Mouse (Mus musculus) liver, embryonic 11.5 days (tissue): Measurements from ENCODE around the gene Nfkbiz. TPM values are rescaled to one million over a fixed set of nuclear protein-coding genes. Genes with fewer than 3 reads are reported as not detected.
"Not testable (repeated sequence)": the region's sequence is repeated elsewhere in the genome, so short reads cannot be mapped to it uniquely, and the experiment has no call there.

Experiments used
- ATAC-seq: fragments of 200-750 bp; cut with Nextera tagmentation; replicated peaks from 2 replicates; pipeline ENCODE4 v1.8.0; 2017; ENCODE audit warnings: moderate number of reproducible peaks, mild to moderate bottlenecking, moderate TSS enrichment, moderate library complexity; ENCODE audit not compliant: low FRiP score
- DNase-seq: peaks from one replicate; pipeline ENCODE4 v3.0.0-alpha.2; 2017; ENCODE audit warnings: low spot score
- H3K27ac ChIP-seq: fragments of 300-500 bp; sonication (generic); 2 replicates; pipeline ENCODE4 v1.5.1; 2014; ENCODE audit warnings: mild to moderate bottlenecking, low read depth, low read length, control low read depth
- H3K27me3 ChIP-seq: fragments of 300-500 bp; sonication (generic); replicated peaks from 2 replicates; pipeline ENCODE4 v1.6.1; 2014; ENCODE audit warnings: low read length, mixed read lengths; ENCODE audit not compliant: control insufficient read depth, insufficient read depth
- H3K36me3 ChIP-seq: fragments of 300-500 bp; sonication (generic); 2 replicates; pipeline ENCODE4 v1.6.1; 2014; ENCODE audit warnings: mild to moderate bottlenecking, low read length, moderate library complexity, mixed read lengths; ENCODE audit not compliant: control insufficient read depth, insufficient read depth
- H3K4me1 ChIP-seq: fragments of 300-500 bp; sonication (generic); replicated peaks from 2 replicates; pipeline ENCODE4 v1.6.1; 2014; ENCODE audit warnings: low read length, mixed read lengths; ENCODE audit not compliant: control insufficient read depth, insufficient read depth
- H3K4me2 ChIP-seq: fragments of 300-500 bp; sonication (generic); 2 replicates; pipeline ENCODE4 v1.6.1; 2014; ENCODE audit warnings: mild to moderate bottlenecking, control low read depth, moderate library complexity
- H3K4me3 ChIP-seq: fragments of 300-500 bp; sonication (generic); 2 replicates; pipeline ENCODE4 v1.5.1; 2014; ENCODE audit warnings: low read depth, low read length, control low read depth
- H3K9ac ChIP-seq: fragments of 300-500 bp; sonication (generic); 2 replicates; pipeline ENCODE4 v1.6.1; 2014; ENCODE audit warnings: low read depth, low read length, control low read depth
- H3K9me3 ChIP-seq: fragments of 300-500 bp; sonication (generic); 2 replicates; pipeline ENCODE4 v1.6.1; 2016; ENCODE audit warnings: low read length, inconsistent platforms, mixed read lengths; ENCODE audit not compliant: control insufficient read depth
- WGBS: fragments of 180-500 bp; shearing (Covaris S2); extraction: QIAGEN DNeasy Blood & Tissue Kit; methylation state at CpG from one replicate; pipeline ENCODE4 v1.1.7; 2014; 5-methylcytosine and 5-hydroxymethylcytosine counted together
- polyA plus RNA-seq: library from polyadenylated mRNA; unstranded; fragments of >200 nt; fragmentation: Nextera tagmentation; extraction: Ambion mirVana; gene quantifications from 2 replicates; pipeline ENCODE4 v1.2.1, GENCODE M21; 2014

Gene Nfkbiz
- polyA plus RNA-seq, 1 experiment from 2014 or later = 4.6 TPM

GRCm38 (mm10) chr16:55838129-55838509 is 580 bp downstream of the Nfkbiz start:
- Histone ChIP-seq H3K4me3 (peak overlapping the region; percentile 70), H3K4me1 (no peaks in the 10 kb centered on the region), H3K9ac (peak overlapping the region; percentile 89), H3K27ac (peak overlapping the region; percentile 78; the same call in 1 of the 2 replicates), H3K4me2 (peak overlapping the region; percentile 71), H3K9me3 (no peaks in the 10 kb centered on the region), H3K36me3 (no peaks in the 10 kb centered on the region), H3K27me3 (no peaks in the 10 kb centered on the region)
- WGBS = 15% methylated on average over 3 of the region's 3 CpGs
- DNase-seq (no peak), ATAC-seq (no peak)

- not testable (repeated sequence) for ATAC-seq, H3K27me3 ChIP-seq, H3K27ac ChIP-seq
Observed at GRCm38 (mm10) chr16:55837653-55838052, 1.0 kb downstream of the Nfkbiz start.

GRCm38 (mm10) chr16:55837168-55837567 is 1.5 kb downstream of the Nfkbiz start:
- no peak for DNase-seq
- no peaks in the 10 kb centered on the region for H3K36me3 ChIP-seq
- no peak overlapping the region for H3K27ac ChIP-seq
- H3K27me3 ChIP-seq = no peaks in the 10 kb centered on the region
- no peak overlapping the region for H3K4me2 ChIP-seq
- no peak overlapping the region for H3K9ac ChIP-seq
- WGBS = 65% methylated on average over 2 of the region's 2 CpGs
- no peak for ATAC-seq
- H3K9me3 ChIP-seq = no peaks in the 10 kb centered on the region
- no peak overlapping the region for H3K4me3 ChIP-seq
- no peaks in the 10 kb centered on the region for H3K4me1 ChIP-seq

More at GRCm38 (mm10) chr16:55837653-55838052, 1.0 kb downstream of the Nfkbiz start:
- peak overlapping the region; percentile 89; the same call in 1 of the 2 replicates for H3K9ac ChIP-seq
- 88% methylated on average over 8 of the region's 8 CpGs for WGBS
- not testable (repeated sequence) for H3K36me3 ChIP-seq, DNase-seq, H3K4me1 ChIP-seq, H3K9me3 ChIP-seq, H3K4me3 ChIP-seq
- H3K4me2 ChIP-seq = peak overlapping the region; percentile 71; the same call in 1 of the 2 replicates

- Histone ChIP-seq H3K9ac (no peak overlapping the region), H3K27me3 (no peaks in the 10 kb centered on the region), H3K4me2 (no peak overlapping the region), H3K36me3 (no peaks in the 10 kb centered on the region), H3K4me1 (no peaks in the 10 kb centered on the region), H3K27ac (no peak overlapping the region), H3K9me3 (no peaks in the 10 kb centered on the region), H3K4me3 (no peak overlapping the region)
- ATAC-seq (no peak), DNase-seq (no peak)
Observed at GRCm38 (mm10) chr16:55835798-55836197, 2.9 kb downstream of the Nfkbiz start.

GRCm38 (mm10) chr16:55832617-55833016 is 6.1 kb downstream of the Nfkbiz start:
- Histone ChIP-seq H3K9ac (no peak overlapping the region), H3K27ac (no peak overlapping the region), H3K4me3 (no peak overlapping the region), H3K4me1 (no peaks in the 10 kb centered on the region), H3K9me3 (no peaks in the 10 kb centered on the region), H3K4me2 (no peak overlapping the region), H3K36me3 (no peaks in the 10 kb centered on the region), H3K27me3 (no peaks in the 10 kb centered on the region)
- WGBS = 87% methylated on average over 8 of the region's 8 CpGs
- ATAC-seq = no peak
- DNase-seq = no peak

- H3K27me3 ChIP-seq = no peaks in the 10 kb centered on the region
- no peak overlapping the region for H3K27ac ChIP-seq
- H3K9ac ChIP-seq = no peak overlapping the region
- H3K4me1 ChIP-seq = no peaks in the 10 kb centered on the region
- no peak for ATAC-seq
- H3K4me3 ChIP-seq = no peak overlapping the region
- H3K4me2 ChIP-seq = no peak overlapping the region
- H3K9me3 ChIP-seq = no peaks in the 10 kb centered on the region
- H3K36me3 ChIP-seq = no peaks in the 10 kb centered on the region
- DNase-seq = no peak
- WGBS = 74% methylated on average over 6 of the region's 6 CpGs
Observed at GRCm38 (mm10) chr16:55832040-55832439, 6.7 kb downstream of the Nfkbiz start.

- H3K4me3 ChIP-seq = no peak overlapping the region
- H3K4me2 ChIP-seq = no peak overlapping the region
- H3K36me3 ChIP-seq = no peaks in the 10 kb centered on the region
- H3K27ac ChIP-seq = no peak overlapping the region
- H3K9me3 ChIP-seq = no peaks in the 10 kb centered on the region
- WGBS = 87% methylated on average over 1 of the region's 1 CpGs
- H3K27me3 ChIP-seq = no peaks in the 10 kb centered on the region
- ATAC-seq (no peak), DNase-seq (no peak)
- no peaks in the 10 kb centered on the region for H3K4me1 ChIP-seq
- H3K9ac ChIP-seq = no peak overlapping the region
Observed at GRCm38 (mm10) chr16:55831451-55831850, 7.2 kb downstream of the Nfkbiz start.

GRCm38 (mm10) chr16:55823398-55824155 is 15.1 kb downstream of the Nfkbiz start:
- Histone ChIP-seq H3K9me3 (no peaks in the 10 kb centered on the region), H3K4me2 (peak overlapping the region; percentile 97; the same call in 1 of the 2 replicates), H3K9ac (no peak overlapping the region), H3K27me3 (no peaks in the 10 kb centered on the region), H3K4me3 (no peak overlapping the region), H3K4me1 (peaks cover 14% of the 10 kb centered on the region), H3K36me3 (no peaks in the 10 kb centered on the region), H3K27ac (0 out of 2 replicates have a peak overlapping the region, but pooled peaks have one; percentile 32)
- no peak for ATAC-seq
- WGBS = 61% methylated on average over 11 of the region's 11 CpGs
- no peak for DNase-seq
